Mouse (Mus musculus) A20 (cell line): ENCODE data around the gene Snx21.

ENCODE experiments used
- DNase-seq: peaks from one replicate; pipeline ENCODE4 v3.0.0-alpha.2; 2011; ENCODE audit warnings: low read depth, low spot score

Gene Snx21

DNA sequence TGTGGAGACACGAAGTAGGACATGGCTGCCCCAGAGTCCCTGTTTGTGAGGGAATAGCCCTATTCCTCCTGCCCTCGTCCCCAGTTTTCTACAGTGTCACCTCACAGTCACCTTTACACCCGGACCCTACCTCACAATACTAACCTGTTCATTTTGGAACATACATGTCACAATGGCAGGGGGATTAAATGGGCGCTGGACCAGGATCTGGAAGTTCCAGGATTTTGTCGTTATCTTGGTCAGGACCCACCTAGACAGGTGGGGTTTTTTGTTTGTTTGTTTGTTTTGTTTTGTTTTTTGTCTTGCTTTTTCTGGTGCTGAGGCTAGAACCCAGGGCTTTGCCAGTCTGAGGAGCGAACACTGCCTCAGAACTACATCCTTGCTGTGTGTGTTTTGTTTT lies 42.8 kb downstream of the Snx21 start, which contains the start of gene Spata25:
Spata25 (minus strand) TSS at position 101 of the 400 bp plus-strand sequence.
- DNase-seq: no peak

- no peak for DNase-seq
These were observed 43.5 kb downstream of the Snx21 start for GRCm38 (mm10) chr2:164829090-164829489.

DNA sequence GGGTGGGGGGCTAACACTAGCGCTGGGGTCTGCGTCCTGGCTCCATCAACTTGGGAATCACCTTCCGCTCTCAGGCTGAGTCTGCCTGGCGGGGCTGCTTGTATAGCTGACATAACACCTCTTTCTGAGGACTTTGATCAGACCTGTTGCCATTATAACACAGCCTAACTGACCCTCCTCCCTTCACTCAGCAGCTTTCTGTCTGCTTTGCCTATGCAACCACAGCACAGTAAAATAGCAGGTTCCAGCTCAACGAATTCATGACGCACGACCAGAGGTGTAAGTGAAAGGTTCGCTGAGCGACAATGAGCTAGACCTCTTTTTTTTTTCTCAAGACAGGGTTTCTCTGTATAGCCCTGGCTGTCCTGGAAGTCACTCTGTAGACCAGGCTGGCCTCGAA lies 45.4 kb downstream of the Snx21 start:
- peak; percentile 85 for DNase-seq

- DNase-seq: peak; percentile 69
These were observed 46.6 kb downstream of the Snx21 start for GRCm38 (mm10) chr2:164832032-164832747.

DNA sequence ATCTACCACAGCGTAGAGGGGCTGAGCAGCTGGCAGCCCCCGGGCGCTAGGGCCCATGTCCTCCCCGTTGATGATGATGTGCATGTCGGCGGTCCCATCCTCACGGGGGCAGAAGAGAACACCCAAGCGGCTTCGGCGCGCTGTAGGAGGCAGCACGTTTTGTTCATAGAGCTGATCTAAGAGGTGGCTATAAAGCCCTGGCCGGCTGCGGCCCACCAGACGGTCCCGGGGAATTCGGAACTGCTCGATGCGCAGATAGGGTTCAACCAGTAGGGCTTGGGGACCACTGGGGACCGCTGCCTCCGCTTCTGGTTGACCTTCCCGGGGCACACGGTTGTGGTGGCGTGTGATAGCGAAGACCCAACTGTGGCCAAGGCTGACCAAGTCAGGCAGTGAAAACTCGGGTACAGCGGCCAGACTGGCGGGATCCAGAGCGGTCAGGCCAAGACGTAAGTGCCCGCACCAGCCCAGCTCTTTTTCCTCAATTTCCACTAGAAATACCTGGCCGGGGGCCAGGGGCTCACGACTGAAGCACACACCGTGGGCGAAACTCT lies 47.2 kb downstream of the Snx21 start, which contains the start of gene Ctsa:
Ctsa (plus strand) TSS at position 126 of the 554 bp plus-strand sequence.
- DNase-seq: peak; percentile 93

- peak; percentile 99 for DNase-seq
These were observed 47.8 kb downstream of the Snx21 start, which contains the start of gene Neurl2 for GRCm38 (mm10) chr2:164833314-164833959. TSS of gene Neurl2 (minus strand) at chr2:164833456.

GRCm38 (mm10) chr2:164834531-164834930 lies 48.9 kb downstream of the Snx21 start:
- DNase-seq: no peak

DNA sequence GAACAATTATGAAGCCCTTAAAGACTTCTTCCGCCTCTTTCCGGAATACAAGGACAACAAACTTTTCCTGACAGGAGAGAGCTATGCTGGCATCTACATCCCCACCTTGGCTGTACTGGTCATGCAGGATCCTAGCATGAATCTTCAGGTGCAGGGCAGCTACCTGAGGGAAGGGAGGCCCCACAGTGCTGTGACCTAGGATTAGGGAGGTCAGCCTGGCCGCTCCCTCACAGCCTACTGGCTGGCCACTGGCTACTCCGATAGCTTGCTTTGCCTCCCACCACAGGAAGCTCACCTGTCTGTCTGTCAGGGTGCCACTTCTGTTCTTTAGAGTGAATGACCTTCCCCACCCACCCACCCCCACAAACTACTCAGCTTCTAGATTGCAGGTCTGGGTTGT lies 49.5 kb downstream of the Snx21 start:
- no peak for DNase-seq
